In the genomic region with DNA sequence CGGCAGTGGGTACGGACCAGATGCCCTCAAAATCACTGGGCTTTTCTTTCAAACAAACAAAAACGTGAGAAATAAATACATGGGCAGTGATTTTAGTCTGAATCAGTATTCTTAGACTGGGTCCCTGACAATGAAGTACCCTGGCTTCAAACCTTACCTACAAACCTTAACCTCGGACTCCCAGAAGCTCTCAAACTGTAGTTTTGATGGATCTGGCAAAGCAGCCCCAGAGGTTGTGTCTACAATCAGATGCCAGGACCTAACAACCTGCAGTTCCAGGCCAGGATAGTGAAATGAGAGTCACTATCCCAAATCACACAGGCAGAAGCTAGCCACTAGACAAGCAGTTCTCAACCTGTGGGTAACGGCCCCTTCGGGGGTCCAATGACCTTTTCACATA, we compare ENCODE assay signal across 16 mouse cellular contexts.
"Had no signal": no experiment of that assay in that cellular context is flagged by ENCODE, and none has a peak within 500 bp of the region (broad histone marks: within the 10 kb centered on the region; RNA-seq: fewer than 3 reads in every experiment).

No protein-coding gene starts in this region.

- ATAC-seq: liver, postnatal 0 days; lung, postnatal 0 days had no signal

- H3K4me3 ChIP-seq: lung, embryonic 15.5 days; megakaryocyte, embryonic 14.5 days; neural tube, embryonic 12.5 days; stomach, embryonic 15.5 days had no signal

- H3K9me3 ChIP-seq: lung, embryonic 15.5 days; megakaryocyte, embryonic 14.5 days; neural tube, embryonic 12.5 days; stomach, embryonic 15.5 days had no signal

- H3K4me1 ChIP-seq: megakaryocyte, embryonic 14.5 days; neural tube, embryonic 12.5 days; stomach, embryonic 15.5 days had no signal

- H3K27me3 ChIP-seq: lung, embryonic 15.5 days; megakaryocyte, embryonic 14.5 days; neural tube, embryonic 12.5 days; stomach, embryonic 15.5 days had no signal

- H3K27ac ChIP-seq: lung, embryonic 15.5 days; macrophage; neural tube, embryonic 12.5 days; stomach, embryonic 15.5 days; stomach, postnatal 0 days had no signal

- H3K4me2 ChIP-seq: lung, embryonic 15.5 days; neural tube, embryonic 12.5 days; stomach, embryonic 15.5 days had no signal

- H3K9ac ChIP-seq: liver, postnatal 0 days; lung, embryonic 15.5 days; neural tube, embryonic 12.5 days; stomach, embryonic 15.5 days had no signal

- DNase-seq: liver, postnatal 0 days; lung, adult 2 months; lung, postnatal 14 days; lung, postnatal 36 days; midbrain, embryonic 14.5 days; right cerebral cortex, postnatal 14 days; thymus, adult 2 months; thymus, postnatal 25 days; thymus, postnatal 4 days had no signal

- H3K36me3 ChIP-seq: lung, embryonic 15.5 days; neural tube, embryonic 12.5 days; stomach, embryonic 15.5 days had no signal
